Mouse (Mus musculus): ENCODE measurements around the gene Ppp2r3a.
A peak's percentile ranks its signal among the peaks of the same experiment; 100 is the strongest.

Gene Ppp2r3a

DNA sequence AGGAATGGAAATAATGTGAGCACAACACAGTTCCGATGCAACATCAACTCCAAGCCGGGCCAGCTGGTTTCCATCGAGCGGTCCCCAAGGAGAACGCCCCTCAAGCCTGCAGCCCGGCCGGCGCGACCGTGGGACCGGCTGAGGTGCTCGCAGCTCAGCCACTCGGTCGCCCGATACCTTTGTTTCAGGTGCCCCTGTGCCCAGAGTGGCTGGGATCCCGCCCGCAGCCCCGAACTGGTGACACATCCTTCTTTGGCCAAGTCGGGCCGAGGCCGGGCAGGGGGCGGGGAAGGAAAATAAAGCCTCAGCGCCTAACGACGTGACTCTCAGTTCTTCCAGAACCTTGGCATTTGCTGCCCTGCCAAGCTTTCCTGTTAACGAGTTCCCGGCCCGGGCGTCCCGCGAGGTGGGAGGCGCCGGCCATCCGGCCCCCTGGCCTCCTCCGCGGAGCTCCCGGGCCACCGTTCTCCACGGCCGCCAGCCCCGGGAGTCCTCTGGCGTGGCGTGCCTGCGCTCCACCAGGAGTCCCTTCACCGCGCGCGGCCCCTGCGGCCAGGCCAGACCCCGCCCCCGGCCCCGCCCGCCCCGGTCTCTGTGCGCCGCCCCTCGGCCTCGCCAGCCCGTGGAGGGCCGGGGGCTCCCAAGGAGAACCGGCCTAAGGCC lies 483 bp downstream of the Ppp2r3a start:
- no peak for DNase-seq (ENCODE audit: low spot score)

DNA sequence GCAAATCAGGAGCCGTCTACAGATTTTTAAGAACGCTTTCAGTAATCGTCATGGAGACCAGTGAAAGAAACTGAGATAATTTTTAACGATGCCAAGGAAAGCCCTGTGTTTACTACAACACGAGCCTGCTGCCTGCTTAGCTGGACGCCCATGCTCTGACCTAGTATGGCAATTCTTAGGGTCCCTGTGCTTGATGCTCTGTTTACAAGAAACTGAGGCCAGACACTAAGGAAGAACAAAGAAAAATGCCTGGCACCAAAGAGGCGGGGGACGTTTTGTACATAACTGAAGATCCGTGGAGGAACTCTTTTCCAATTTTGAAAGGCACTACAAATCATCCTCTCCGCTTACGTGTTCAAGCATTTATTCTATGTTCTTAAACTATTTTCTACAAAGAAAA lies 1.1 kb downstream of the Ppp2r3a start:
- DNase-seq (ENCODE audit: low spot score), result peak; percentile 21

- DNase-seq (ENCODE audit: low spot score), result no peak
Observed at GRCm38 (mm10) chr9:101249626-101250025, 2.0 kb downstream of the Ppp2r3a start.

GRCm38 (mm10) chr9:101247541-101247940 lies 4.1 kb downstream of the Ppp2r3a start:
- DNase-seq (ENCODE audit: low spot score), result no peak

GRCm38 (mm10) chr9:101245493-101245892 lies 6.1 kb downstream of the Ppp2r3a start:
- DNase-seq (ENCODE audit: low spot score), result no peak

DNA sequence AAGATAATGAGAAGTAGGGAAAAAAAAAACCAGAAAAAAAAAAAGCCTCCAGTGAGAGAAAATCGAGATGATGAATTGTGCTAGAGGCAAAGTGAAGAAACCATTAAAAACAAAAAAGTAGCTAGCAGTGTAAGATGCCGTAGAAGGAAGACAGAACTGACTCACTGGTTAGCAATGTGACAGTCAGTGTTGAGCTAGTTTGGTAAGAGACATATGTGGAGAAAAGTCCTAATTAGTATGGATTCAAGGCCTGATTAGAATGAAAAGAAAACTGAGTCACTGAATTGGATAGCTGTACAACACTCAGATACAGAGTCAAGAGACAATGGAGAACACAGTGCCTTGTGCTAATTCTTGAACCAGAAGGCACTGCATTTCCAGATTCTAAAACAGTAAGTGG lies 7.9 kb downstream of the Ppp2r3a start:
- DNase-seq (ENCODE audit: low spot score), result no peak

GRCm38 (mm10) chr9:101240161-101240560 lies 11.4 kb downstream of the Ppp2r3a start:
- no peak for DNase-seq (ENCODE audit: low spot score)

DNA sequence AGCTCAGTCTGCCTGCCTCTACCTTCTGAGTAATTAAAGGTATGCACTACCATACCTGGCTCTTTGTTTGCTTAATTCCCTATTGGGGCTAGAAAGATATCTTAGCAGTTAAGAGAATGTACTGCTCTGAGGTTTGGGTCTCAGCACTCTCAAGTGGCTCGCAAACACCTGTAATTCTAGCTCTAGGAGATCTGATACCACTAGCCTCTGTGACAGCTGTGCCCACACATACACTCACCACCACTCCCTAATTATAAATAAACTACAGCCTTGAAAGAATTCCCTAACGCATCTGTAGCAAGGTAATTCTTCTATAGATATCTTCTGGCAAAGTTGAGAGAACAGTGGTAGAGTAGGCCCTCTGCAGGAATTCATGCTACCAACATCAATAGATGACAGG lies 15.8 kb downstream of the Ppp2r3a start:
- no peak for DNase-seq (ENCODE audit: low spot score)

DNA sequence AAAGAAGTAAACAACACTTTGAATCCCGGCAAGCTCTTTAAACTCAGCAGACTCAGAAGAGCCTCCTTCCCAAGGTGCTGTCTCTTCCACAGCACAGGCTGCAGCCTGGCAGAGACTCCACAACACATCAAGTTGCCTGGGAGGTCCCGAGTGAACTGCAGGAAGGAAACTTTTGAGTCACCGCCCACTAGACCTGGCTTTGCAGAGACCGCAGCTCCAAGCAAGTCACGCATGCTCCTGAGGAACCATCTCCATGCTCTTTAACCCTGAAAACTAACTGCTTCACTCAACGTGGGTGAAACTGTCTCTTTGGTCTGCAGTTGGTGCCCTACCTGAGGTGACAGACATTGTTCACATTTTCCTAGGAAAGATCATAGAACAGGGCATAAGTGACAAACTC lies 19.6 kb downstream of the Ppp2r3a start:
- DNase-seq (ENCODE audit: low spot score), result no peak

DNA sequence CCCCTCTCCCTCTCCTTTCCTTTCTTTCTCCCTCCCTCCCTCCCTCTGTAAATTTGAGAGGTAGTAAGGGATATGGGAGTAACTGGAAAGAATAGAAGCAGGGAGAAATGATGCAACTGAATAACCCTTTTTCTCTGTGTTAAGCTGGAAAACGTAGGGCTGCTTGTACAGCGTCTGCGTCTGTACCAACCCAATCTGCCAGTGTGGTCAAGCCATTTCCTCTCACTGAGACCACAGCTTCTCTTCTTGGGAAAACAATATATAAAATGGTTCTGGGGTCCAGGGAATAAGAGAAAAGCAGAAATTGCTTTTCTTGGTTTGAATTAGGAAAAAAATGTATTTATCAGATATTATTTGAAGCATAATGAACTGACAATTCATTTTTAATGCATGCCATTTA lies 21.6 kb downstream of the Ppp2r3a start:
- DNase-seq (ENCODE audit: low spot score), result no peak

DNA sequence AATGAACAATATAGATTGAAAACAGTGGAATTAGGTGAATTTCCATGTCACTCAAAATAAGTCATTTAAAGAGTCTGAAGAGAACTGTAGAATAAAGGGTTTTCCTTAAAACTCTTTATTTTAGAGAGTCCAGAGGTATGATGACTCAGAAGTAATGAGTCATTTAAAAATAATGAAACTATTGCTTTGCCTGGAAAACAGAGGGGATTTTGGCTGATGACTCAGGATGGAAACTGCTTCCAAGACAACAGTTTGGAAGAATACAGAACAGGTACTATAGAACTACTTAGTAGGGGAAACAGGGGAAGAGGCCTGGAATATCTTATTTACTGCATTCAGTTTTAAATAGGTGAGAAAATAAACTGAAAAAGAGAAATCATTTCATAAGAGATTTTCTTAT lies 22.7 kb downstream of the Ppp2r3a start:
- no peak for DNase-seq (ENCODE audit: low spot score)

DNA sequence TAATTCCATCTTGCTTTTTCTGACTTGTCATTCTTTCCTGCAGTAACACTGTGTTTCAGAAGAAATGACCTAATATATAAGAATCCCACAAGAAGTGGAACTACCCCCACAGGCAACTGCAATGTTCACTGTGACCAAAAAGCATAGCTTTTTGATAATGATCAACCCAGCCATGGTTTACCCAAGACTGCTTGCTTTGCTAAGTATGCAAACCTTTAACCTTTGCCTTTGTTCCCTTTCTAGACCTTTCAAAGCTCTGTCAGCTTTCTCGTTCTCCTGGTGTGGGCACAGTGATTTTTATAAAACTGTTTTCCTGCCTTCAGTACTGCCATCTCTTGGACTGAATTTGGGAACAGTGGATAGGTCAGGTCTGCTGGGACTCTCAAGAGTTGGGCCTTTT lies 43.6 kb downstream of the Ppp2r3a start:
- no peak for DNase-seq (ENCODE audit: low spot score)

DNA sequence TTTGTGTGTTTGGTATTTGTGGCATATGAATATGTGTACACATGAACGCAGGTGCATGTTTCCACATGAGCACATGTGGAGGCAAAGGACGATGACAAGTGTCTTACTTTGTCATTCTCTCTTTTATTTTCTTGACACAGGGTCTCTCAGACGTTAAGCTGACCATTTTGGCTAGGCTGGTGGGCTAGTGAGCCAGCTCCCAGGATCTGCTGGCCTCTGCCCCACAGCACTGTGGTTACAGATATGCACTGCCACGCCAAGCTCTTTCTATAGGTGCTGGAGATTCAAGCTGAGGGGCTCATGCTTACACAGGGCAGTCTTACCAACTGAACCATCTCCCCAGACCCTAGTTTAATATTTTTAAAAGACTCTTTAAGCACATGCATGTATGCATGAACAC lies 45.1 kb downstream of the Ppp2r3a start:
- no peak for DNase-seq (ENCODE audit: low spot score)

DNA sequence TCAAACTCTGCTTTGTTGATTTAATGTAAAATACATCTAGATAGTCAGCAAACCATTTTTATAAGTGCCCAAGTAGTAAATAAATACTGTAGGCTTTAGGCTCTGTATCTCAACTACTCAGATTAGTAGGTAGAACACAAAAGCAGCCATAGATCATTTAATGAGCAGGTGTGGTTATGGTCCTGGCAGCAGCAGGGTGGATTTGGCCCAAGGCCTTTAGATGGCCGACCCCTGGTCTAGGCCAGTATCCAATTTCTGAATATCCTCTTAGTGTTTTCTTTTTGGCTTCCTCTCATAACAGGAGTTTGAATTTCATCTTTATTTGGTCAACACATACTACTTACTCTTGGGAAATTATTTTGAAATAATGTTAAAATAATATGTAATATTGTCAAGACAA lies 46.4 kb downstream of the Ppp2r3a start:
- no peak for DNase-seq (ENCODE audit: low spot score)

DNA sequence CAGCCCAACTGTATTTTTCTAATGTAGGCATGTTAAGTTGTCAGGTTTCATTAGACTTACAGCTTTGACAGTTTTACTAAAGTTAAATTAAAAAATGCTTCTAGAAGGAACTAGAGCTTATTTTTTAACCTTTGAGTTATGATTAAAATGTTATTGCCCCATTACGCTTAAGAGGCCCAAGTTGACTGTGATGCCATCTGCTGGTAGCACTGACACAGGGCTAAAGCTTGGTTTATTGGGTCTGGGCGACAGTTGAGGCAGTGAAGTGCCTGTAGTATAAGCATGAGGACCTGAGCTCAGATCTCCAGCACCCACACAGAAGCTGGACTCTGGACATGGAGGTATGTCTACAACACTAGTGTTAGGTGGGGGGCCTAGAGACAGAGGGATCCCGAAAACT lies 47.5 kb downstream of the Ppp2r3a start:
- no peak for DNase-seq (ENCODE audit: low spot score)

- no peak for DNase-seq (ENCODE audit: low spot score)
Observed at GRCm38 (mm10) chr9:101200627-101201026, 51.0 kb downstream of the Ppp2r3a start.

- no peak for DNase-seq (ENCODE audit: low spot score)
Observed at GRCm38 (mm10) chr9:101198804-101199203, 52.8 kb downstream of the Ppp2r3a start.

DNA sequence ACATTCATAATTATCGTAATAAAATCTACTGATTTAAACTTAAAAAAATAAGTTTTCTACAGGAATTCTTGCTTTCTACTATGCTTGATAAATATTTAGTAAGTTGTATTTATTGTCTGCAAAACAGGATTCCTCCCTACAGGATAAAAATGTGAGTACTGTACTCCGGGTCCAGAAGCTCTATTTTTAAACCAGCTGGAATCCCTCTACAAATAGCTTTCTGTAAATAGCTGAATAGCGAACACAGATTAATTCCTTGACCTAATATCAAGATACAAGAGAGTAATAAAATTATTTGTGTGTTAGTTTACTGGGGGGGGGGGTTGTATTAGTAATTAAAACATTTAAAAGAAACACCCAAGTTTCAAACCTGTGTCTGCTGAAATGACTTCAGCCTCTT lies 53.3 kb downstream of the Ppp2r3a start:
- DNase-seq (ENCODE audit: low spot score), result no peak

DNA sequence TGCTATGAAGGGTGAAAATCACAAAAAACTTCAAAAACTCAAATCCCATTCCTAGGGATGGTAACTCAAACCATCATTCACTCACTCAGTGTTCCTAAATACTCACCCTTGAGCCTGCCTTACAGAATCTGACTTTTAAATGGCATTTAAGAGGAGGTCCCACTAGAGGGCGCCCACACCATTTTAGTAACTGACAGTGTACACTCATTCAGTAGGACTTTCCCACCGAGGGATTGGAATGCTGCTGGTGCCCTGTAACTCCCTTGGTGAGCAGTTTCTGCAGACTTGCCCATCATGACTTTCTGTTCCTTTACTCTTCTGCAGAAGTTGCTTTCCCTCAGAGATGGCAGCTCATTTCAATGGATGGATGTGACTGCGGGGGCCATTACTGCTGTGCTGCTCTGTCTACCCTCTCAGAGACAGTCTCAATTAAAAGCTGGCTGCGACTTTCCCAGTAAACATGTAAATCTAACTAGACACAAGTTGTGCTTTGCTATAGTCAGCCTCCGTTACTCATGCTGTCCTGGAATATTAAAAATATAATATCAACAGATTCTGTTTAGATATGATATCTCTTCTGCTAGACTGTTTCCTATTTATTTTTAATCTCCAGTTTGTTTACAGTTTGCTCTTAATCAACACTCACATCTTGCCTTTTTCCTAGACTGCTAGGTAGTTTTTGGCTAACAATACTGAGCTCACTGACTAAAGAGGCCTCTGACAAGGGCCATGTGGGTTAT lies 69.5 kb downstream of the Ppp2r3a start:
- DNase-seq (ENCODE audit: low spot score), result peak; percentile 88

GRCm38 (mm10) chr9:101181291-101181690 lies 70.3 kb downstream of the Ppp2r3a start:
- no peak for DNase-seq (ENCODE audit: low spot score)

DNA sequence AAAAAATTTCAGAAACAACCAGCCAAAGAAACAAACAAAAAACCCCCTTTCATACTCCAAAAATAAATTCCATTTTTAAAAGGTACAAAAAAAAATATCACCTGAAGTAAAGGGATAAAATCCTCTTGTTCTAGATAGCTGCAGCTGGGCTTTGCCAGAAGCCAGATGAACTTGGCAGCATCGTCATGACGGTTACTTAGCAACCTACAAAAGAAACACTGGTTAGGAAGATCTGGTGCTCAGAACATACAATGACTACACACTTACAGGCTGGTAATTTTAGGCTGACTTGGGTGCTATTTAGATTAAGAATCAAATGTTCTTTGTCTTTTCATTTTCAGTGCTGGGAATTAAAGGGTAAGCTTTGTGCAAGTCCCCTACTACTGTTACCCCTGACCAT lies 71.4 kb downstream of the Ppp2r3a start:
- DNase-seq (ENCODE audit: low spot score), result peak; percentile 86

DNA sequence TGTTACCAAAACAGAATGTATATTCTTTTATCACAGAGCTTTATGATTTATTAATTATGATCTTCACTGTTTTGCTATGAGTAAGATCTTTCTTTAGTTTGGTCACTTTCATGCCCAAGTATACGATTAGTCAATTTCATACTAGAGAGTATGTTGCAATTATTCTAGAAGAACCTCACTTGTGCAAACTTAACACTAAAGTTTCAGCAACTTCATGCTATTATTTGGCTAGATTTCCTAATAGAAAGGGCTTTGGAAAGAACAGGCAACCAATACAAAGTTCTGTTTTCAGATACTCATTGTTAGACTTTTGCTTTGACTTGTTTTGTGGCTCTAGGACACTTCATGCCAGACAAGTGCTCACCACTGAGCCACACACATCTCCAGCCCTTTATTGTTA lies 91.0 kb downstream of the Ppp2r3a start:
- DNase-seq (ENCODE audit: low spot score), result no peak

- DNase-seq (ENCODE audit: low spot score), result no peak
Observed at GRCm38 (mm10) chr9:101160092-101160491, 91.5 kb downstream of the Ppp2r3a start.

GRCm38 (mm10) chr9:101159431-101159830 lies 92.2 kb downstream of the Ppp2r3a start:
- peak; percentile 40 for DNase-seq (ENCODE audit: low spot score)

Measured in MN1 (cell line).